ENCODE assay signal across 18 mouse cellular contexts in the genomic region with DNA sequence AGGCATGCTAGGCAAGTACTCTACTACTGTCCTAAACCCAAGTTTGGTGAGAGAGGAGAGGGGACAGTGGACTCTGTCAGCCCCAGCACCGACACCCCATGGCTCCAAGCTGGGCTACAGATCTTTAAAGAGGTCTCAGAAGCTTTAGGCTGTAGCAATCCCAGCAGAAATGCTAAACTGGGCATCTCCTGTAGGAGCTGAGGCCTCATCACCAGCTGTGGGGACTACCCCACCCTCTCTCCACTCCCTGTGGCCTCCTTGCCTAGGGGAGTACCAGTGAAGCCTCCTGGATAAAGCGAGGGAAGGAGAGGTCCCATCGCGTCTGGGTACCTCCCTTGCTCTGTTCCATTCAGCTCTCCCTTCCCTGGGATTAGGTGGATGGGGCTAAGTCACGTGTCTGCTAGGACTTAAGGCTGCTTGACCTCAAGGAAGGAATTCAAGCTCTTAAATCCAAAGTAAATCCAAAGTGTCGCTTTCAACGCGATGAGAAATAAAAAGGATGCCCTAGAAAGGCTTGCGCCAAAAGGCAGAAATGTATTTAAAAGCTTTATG. TPM values are rescaled to one million over a fixed set of nuclear protein-coding genes. Genes with fewer than 3 reads are reported as not detected.
A peak's percentile ranks its signal among the peaks of the same experiment; 100 is the strongest.
DNase-seq lines count a peak whose midpoint lies in the region; ATAC-seq and TF ChIP-seq lines count a peak whose summit lies in the region.
"Had no signal": no experiment of that assay in that cellular context is flagged by ENCODE, and none has a peak within 500 bp of the region (broad histone marks: within the 10 kb centered on the region; RNA-seq: fewer than 3 reads in every experiment).

No protein-coding gene starts in this region.

- 0 out of 2 replicates have a peak overlapping the region, but pooled peaks have one; percentile 83 for H3K27ac ChIP-seq in liver, embryonic 13.5 days
- H3K27ac ChIP-seq in liver, embryonic 11.5 days (ENCODE audit: low read depth, low read length) = no peak overlapping the region
- H3K27ac ChIP-seq in liver, postnatal 0 days (ENCODE audit: low read depth) = peak overlapping the region; percentile 44; the same call in 1 of the 2 replicates
- H3K27ac ChIP-seq: embryonic facial prominence, embryonic 10.5 days; heart, embryonic 13.5 days; hindbrain, postnatal 0 days; limb, embryonic 10.5 days had no signal

- peaks cover 36% of the 10 kb centered on the region for H3K36me3 ChIP-seq in liver, embryonic 13.5 days
- H3K36me3 ChIP-seq in liver, embryonic 11.5 days (ENCODE audit: control insufficient read depth, insufficient read depth, low read length) = peaks cover 15% of the 10 kb centered on the region
- peaks cover 94% of the 10 kb centered on the region for H3K36me3 ChIP-seq in megakaryocyte, embryonic 14.5 days (replicated peaks; ENCODE audit: low read length)
- peaks cover 5% of the 10 kb centered on the region; the same call in 1 of the 2 replicates for H3K36me3 ChIP-seq in liver, postnatal 0 days (replicated peaks; ENCODE audit: insufficient read depth, low read length)

- H3K27me3 ChIP-seq in liver, embryonic 13.5 days = no peaks in the 10 kb centered on the region
- no peaks in the 10 kb centered on the region for H3K27me3 ChIP-seq in liver, embryonic 11.5 days (replicated peaks; ENCODE audit: control insufficient read depth, insufficient read depth, low read length)
- no peaks in the 10 kb centered on the region for H3K27me3 ChIP-seq in megakaryocyte, embryonic 14.5 days (replicated peaks)
- no peaks in the 10 kb centered on the region for H3K27me3 ChIP-seq in liver, postnatal 0 days (ENCODE audit: insufficient read depth, low read length)
- H3K27me3 ChIP-seq: heart, embryonic 13.5 days had no signal

- no peak for DNase-seq in liver, embryonic 13.5 days
- DNase-seq in liver, embryonic 11.5 days (ENCODE audit: low spot score) = no peak
- DNase-seq in liver, postnatal 0 days = no peak
- no peak for DNase-seq in kidney, postnatal 10 days
- no peak for DNase-seq in layer of hippocampus, adult 9-11 months
- DNase-seq: adrenal gland, adult 2 months; cerebellum, adult 11 months; gastrocnemius, postnatal 14 days; lung, embryonic 14.5 days had no signal

- ATAC-seq in liver, embryonic 13.5 days (ENCODE audit: low read depth) = no peak
- ATAC-seq in liver, embryonic 11.5 days (replicated peaks; ENCODE audit: low FRiP score) = no peak
- no peak for ATAC-seq in megakaryocyte, adult 5-6 weeks (ENCODE audit: poor library complexity, severe bottlenecking)
- no peak for ATAC-seq in liver, postnatal 0 days

- no peak overlapping the region; the same call in 1 of the 2 replicates for H3K4me2 ChIP-seq in liver, embryonic 13.5 days
- no peak overlapping the region for H3K4me2 ChIP-seq in liver, embryonic 11.5 days
- H3K4me2 ChIP-seq in liver, postnatal 0 days (ENCODE audit: low read depth, low read length) = peak overlapping the region; percentile 63; the same call in 1 of the 2 replicates
- H3K4me2 ChIP-seq: lung, embryonic 14.5 days had no signal

- H3K9me3 ChIP-seq in liver, embryonic 13.5 days (replicated peaks) = no peaks in the 10 kb centered on the region
- no peaks in the 10 kb centered on the region for H3K9me3 ChIP-seq in liver, embryonic 11.5 days (ENCODE audit: control insufficient read depth, low read length)
- H3K9me3 ChIP-seq in megakaryocyte, embryonic 14.5 days = no peaks in the 10 kb centered on the region
- H3K9me3 ChIP-seq in liver, postnatal 0 days (ENCODE audit: low read length) = no peaks in the 10 kb centered on the region
- H3K9me3 ChIP-seq: embryonic facial prominence, embryonic 10.5 days; heart, embryonic 13.5 days; limb, embryonic 10.5 days had no signal

- peaks cover 64% of the 10 kb centered on the region for H3K4me1 ChIP-seq in liver, embryonic 13.5 days (replicated peaks)
- H3K4me1 ChIP-seq in liver, embryonic 11.5 days (replicated peaks; ENCODE audit: control insufficient read depth, insufficient read depth, low read length) = peaks cover 29% of the 10 kb centered on the region
- H3K4me1 ChIP-seq in megakaryocyte, embryonic 14.5 days = peaks cover 100% of the 10 kb centered on the region
- H3K4me1 ChIP-seq in liver, postnatal 0 days (ENCODE audit: insufficient read depth) = peaks cover 29% of the 10 kb centered on the region

- no peak for TF ChIP-seq EP300 in liver, postnatal 0 days (IDR thresholded peaks at IDR 0.05; ENCODE audit: low read depth)

- no peak overlapping the region for H3K9ac ChIP-seq in liver, embryonic 13.5 days
- H3K9ac ChIP-seq in liver, embryonic 11.5 days (ENCODE audit: low read depth, low read length) = no peak overlapping the region
- no peak overlapping the region for H3K9ac ChIP-seq in liver, postnatal 0 days (replicated peaks)
- H3K9ac ChIP-seq: forebrain, postnatal 0 days; heart, embryonic 13.5 days; lung, embryonic 14.5 days had no signal

- no peak for TF ChIP-seq CTCF in liver, postnatal 0 days (IDR thresholded peaks at IDR 0.05; ENCODE audit: low read depth)

- no peak overlapping the region for H3K4me3 ChIP-seq in liver, embryonic 13.5 days (replicated peaks)
- H3K4me3 ChIP-seq in liver, embryonic 11.5 days (ENCODE audit: low read depth, low read length) = no peak overlapping the region
- peak overlapping the region; percentile 81 for H3K4me3 ChIP-seq in megakaryocyte, embryonic 14.5 days (replicated peaks)
- no peak overlapping the region for H3K4me3 ChIP-seq in liver, postnatal 0 days (ENCODE audit: low read depth, low read length)
- H3K4me3 ChIP-seq: embryonic facial prominence, embryonic 10.5 days; heart, embryonic 13.5 days; limb, embryonic 10.5 days had no signal

- 75% methylated on average over 9 of the region's 9 CpGs for WGBS in liver, embryonic 13.5 days (ENCODE audit: insufficient replicate concordance)
- 68% methylated on average over 9 of the region's 9 CpGs for WGBS in liver, embryonic 11.5 days
- WGBS in liver, postnatal 0 days (ENCODE audit: insufficient replicate concordance) = 68% methylated on average over 9 of the region's 9 CpGs

RNA-seq across cellular contexts. Expression of a gene that starts 17.6 kb away (rescaled TPM):
- 5.3 and 7.3 TPM in 2 replicates for polyA plus RNA-seq in liver, embryonic 13.5 days (2015; fragmentation: Nextera tagmentation; extraction: Ambion mirVana)
- 7.2 and 7.3 TPM in 2 replicates for polyA plus RNA-seq in liver, embryonic 11.5 days (2014; fragmentation: Nextera tagmentation; extraction: Ambion mirVana)
- 3.6 and 19.1 TPM in 2 replicates for polyA plus RNA-seq in megakaryocyte, embryonic 14.5 days (2012; ENCODE audit: insufficient read depth, low replicate concordance)
- total RNA-seq in megakaryocyte, adult 5-6 weeks (2015) = 0.76 and 0.91 TPM in 2 replicates
- 1.8 and 1.9 TPM in 2 replicates for total RNA-seq in megakaryocyte, adult 5-6 weeks (2017)
- 1.7 and 2.0 TPM in 2 replicates for polyA plus RNA-seq in liver, postnatal 0 days (2015; fragmentation: Nextera tagmentation; extraction: Ambion mirVana)

RNA-seq across cellular contexts. Expression of a gene that starts 42.6 kb away (rescaled TPM):
- 66.8 and 76.0 TPM in 2 replicates for polyA plus RNA-seq in liver, embryonic 13.5 days (2015; fragmentation: Nextera tagmentation; extraction: Ambion mirVana)
- polyA plus RNA-seq in liver, embryonic 11.5 days (2014; fragmentation: Nextera tagmentation; extraction: Ambion mirVana) = 48.8 and 54.3 TPM in 2 replicates
- polyA plus RNA-seq in megakaryocyte, embryonic 14.5 days (2012; ENCODE audit: insufficient read depth, low replicate concordance) = 111 and 271 TPM in 2 replicates
- 3.0 and 7.6 TPM in 2 replicates for total RNA-seq in megakaryocyte, adult 5-6 weeks (2015)
- total RNA-seq in megakaryocyte, adult 5-6 weeks (2017) = 3.1 and 4.3 TPM in 2 replicates
- polyA plus RNA-seq in liver, postnatal 0 days (2015; fragmentation: Nextera tagmentation; extraction: Ambion mirVana) = 203 and 216 TPM in 2 replicates

RNA-seq across cellular contexts. Expression of a gene that starts 57.5 kb away (rescaled TPM):
- 196 and 207 TPM in 2 replicates for polyA plus RNA-seq in liver, embryonic 13.5 days (2015; fragmentation: Nextera tagmentation; extraction: Ambion mirVana)
- polyA plus RNA-seq in liver, embryonic 11.5 days (2014; fragmentation: Nextera tagmentation; extraction: Ambion mirVana) = 133 and 137 TPM in 2 replicates
- 2.0 and 8.8 TPM in 2 replicates for polyA plus RNA-seq in megakaryocyte, embryonic 14.5 days (2012; ENCODE audit: insufficient read depth, low replicate concordance)
- 3.1 and 5.6 TPM in 2 replicates for total RNA-seq in megakaryocyte, adult 5-6 weeks (2015)
- total RNA-seq in megakaryocyte, adult 5-6 weeks (2017) = 7.1 and 11.8 TPM in 2 replicates
- 74.9 and 80.9 TPM in 2 replicates for polyA plus RNA-seq in liver, postnatal 0 days (2015; fragmentation: Nextera tagmentation; extraction: Ambion mirVana)

RNA-seq across cellular contexts. Expression of a gene that starts 57.5 kb away (rescaled TPM):
- polyA plus RNA-seq in liver, embryonic 13.5 days (2015; fragmentation: Nextera tagmentation; extraction: Ambion mirVana) = 0.17 and 0.20 TPM in 2 replicates
- 0.31 and 0.59 TPM in 2 replicates for polyA plus RNA-seq in liver, embryonic 11.5 days (2014; fragmentation: Nextera tagmentation; extraction: Ambion mirVana)
- not detected in 2 replicates for polyA plus RNA-seq in megakaryocyte, embryonic 14.5 days (2012; ENCODE audit: insufficient read depth, low replicate concordance)
- total RNA-seq in megakaryocyte, adult 5-6 weeks (2015) = not detected in 2 replicates
- total RNA-seq in megakaryocyte, adult 5-6 weeks (2017) = not detected in 2 replicates
- polyA plus RNA-seq in liver, postnatal 0 days (2015; fragmentation: Nextera tagmentation; extraction: Ambion mirVana) = 0.08 and 0.13 TPM in 2 replicates
- total RNA-seq: megakaryocyte-erythroid progenitor cell, adult 5-6 weeks; MEL had no signal
